Mouse (Mus musculus) CH12.LX (cell line): ENCODE measurements around the gene Zbtb8os. TPM values are rescaled to one million over a fixed set of nuclear protein-coding genes. Genes with fewer than 3 reads are reported as not detected.

Experiments used
- DNase-seq: peaks from one replicate; pipeline ENCODE4 v3.0.0-alpha.2; 2013; ENCODE audit errors: extremely low read depth
- H3K27ac ChIP-seq: 2 replicates; pipeline ENCODE4 v1.5.1; 2012; ENCODE audit warnings: low read depth, mild to moderate bottlenecking, control low read depth, moderate library complexity; ENCODE audit not compliant: insufficient read depth
- H3K27me3 ChIP-seq: replicated peaks from 2 replicates; pipeline ENCODE3; 2012; ENCODE audit warnings: inconsistent platforms
- H3K36me3 ChIP-seq, 2 experiments: replicated peaks in 1 of 2; 2 replicates each; pipeline versions ENCODE3 to v1.6.1; 2012; ENCODE audit warnings: inconsistent platforms in 1 of 2, low read length in 1 of 2, mild to moderate bottlenecking in 1 of 2, mixed read lengths in 1 of 2, moderate library complexity in 1 of 2; ENCODE audit not compliant: control insufficient read depth in 1 of 2, insufficient read depth in 1 of 2
- H3K4me1 ChIP-seq, 2 experiments: 2 replicates each; pipeline ENCODE4 v1.6.1; 2012; ENCODE audit warnings: inconsistent platforms in 1 of 2, moderate library complexity in 1 of 2; ENCODE audit not compliant: insufficient read depth in 2 of 2, control insufficient read depth in 1 of 2
- H3K4me2 ChIP-seq: 2 replicates; pipeline ENCODE4 v1.6.1; 2012; ENCODE audit warnings: low read depth, mild to moderate bottlenecking, control low read depth; ENCODE audit not compliant: poor library complexity, insufficient read depth, severe bottlenecking
- H3K4me3 ChIP-seq, 3 experiments: fragments of 150-350 bp in 1 of 3; sonication (generic) in 1 of 3; replicated peaks in 1 of 3; 2 replicates each; pipeline versions ENCODE3 to v1.5.1; 2011 to 2012; ENCODE audit warnings: low read depth in 2 of 3, low read length in 2 of 3, mild to moderate bottlenecking in 2 of 3, moderate library complexity in 2 of 3, control low read depth in 1 of 3, improper control_type of control experiment in 1 of 3, inconsistent platforms in 1 of 3, mixed read lengths in 1 of 3; ENCODE audit not compliant: poor library complexity in 1 of 3
- H3K79me2 ChIP-seq: replicated peaks from 2 replicates; pipeline ENCODE4 v1.6.1; 2012; ENCODE audit warnings: mild to moderate bottlenecking, moderate library complexity; ENCODE audit not compliant: control insufficient read depth, poor library complexity, insufficient read depth, severe bottlenecking; ENCODE audit errors: extremely low read depth
- H3K9ac ChIP-seq: 2 replicates; pipeline ENCODE4 v1.6.1; 2012; ENCODE audit warnings: low read depth, mild to moderate bottlenecking, control low read depth, moderate library complexity; ENCODE audit not compliant: insufficient read depth
- H3K9me3 ChIP-seq: replicated peaks from 2 replicates; pipeline ENCODE3; 2012; ENCODE audit warnings: low read length, inconsistent platforms, mixed read lengths
- BHLHE40 ChIP-seq: IDR thresholded peaks from 2 replicates; pipeline ENCODE4 v1.6.1; 2011; ENCODE audit warnings: mild to moderate bottlenecking, low read depth, low read length, improper control_type of control experiment
- CHD1 ChIP-seq: IDR thresholded peaks from 2 replicates; pipeline ENCODE4 v1.6.1; 2012; ENCODE audit warnings: low read depth, low read length, improper control_type of control experiment, inconsistent platforms
- CHD2 ChIP-seq: IDR thresholded peaks from 2 replicates; pipeline ENCODE4 v1.6.1; 2011; ENCODE audit warnings: low read length, improper control_type of control experiment
- E2F4 ChIP-seq: IDR thresholded peaks from 2 replicates; pipeline ENCODE4 v1.6.1; 2011; ENCODE audit warnings: low read depth, low read length, improper control_type of control experiment; ENCODE audit not compliant: insufficient replicate concordance
- ETS1 ChIP-seq: conservative IDR thresholded peaks from 2 replicates; pipeline ENCODE4 v1.6.1; 2012; ENCODE audit warnings: low read depth, mild to moderate bottlenecking, inconsistent platforms, low read length, improper control_type of control experiment, moderate library complexity
- JUND ChIP-seq: conservative IDR thresholded peaks from 2 replicates; pipeline ENCODE4 v1.6.1; 2011; ENCODE audit warnings: low read depth, low read length, improper control_type of control experiment
- KAT2A ChIP-seq: IDR thresholded peaks from 2 replicates; pipeline ENCODE4 v1.6.1; 2012; ENCODE audit warnings: low read length, improper control_type of control experiment, inconsistent platforms; ENCODE audit not compliant: insufficient replicate concordance
- MAX ChIP-seq: IDR thresholded peaks from 2 replicates; pipeline ENCODE4 v1.6.1; 2011; ENCODE audit warnings: low read length, improper control_type of control experiment
- MEF2A ChIP-seq: IDR thresholded peaks from 2 replicates; pipeline ENCODE4 v1.6.1; 2014; ENCODE audit warnings: low read depth, mild to moderate bottlenecking, inconsistent platforms, low read length, improper control_type of control experiment, borderline replicate concordance
- MXI1 ChIP-seq: IDR thresholded peaks from 2 replicates; pipeline ENCODE4 v1.6.1; 2011; ENCODE audit warnings: mild to moderate bottlenecking, low read depth, low read length, improper control_type of control experiment
- SIN3A ChIP-seq: IDR thresholded peaks from 2 replicates; pipeline ENCODE4 v1.6.1; 2012; ENCODE audit warnings: low read length, improper control_type of control experiment, inconsistent platforms
- TBP ChIP-seq: conservative IDR thresholded peaks from 2 replicates; pipeline ENCODE4 v1.6.1; 2011; ENCODE audit warnings: low read depth, low read length, improper control_type of control experiment
- USF1 ChIP-seq: IDR thresholded peaks from 2 replicates; pipeline ENCODE4 v1.6.1; 2014; ENCODE audit warnings: low read depth, mild to moderate bottlenecking, inconsistent platforms, low read length, improper control_type of control experiment
- ZC3H11A ChIP-seq: IDR thresholded peaks from 2 replicates; pipeline ENCODE4 v1.6.1; 2012; ENCODE audit warnings: low read depth, mild to moderate bottlenecking, inconsistent platforms, low read length, improper control_type of control experiment
- ZKSCAN1 ChIP-seq: IDR thresholded peaks from 2 replicates; pipeline ENCODE4 v1.6.1; 2012; ENCODE audit warnings: low read depth, inconsistent platforms, low read length, improper control_type of control experiment, borderline replicate concordance
- ZMIZ1 ChIP-seq: IDR thresholded peaks from 2 replicates; pipeline ENCODE4 v1.6.1; 2012; ENCODE audit warnings: low read depth, mild to moderate bottlenecking, inconsistent platforms, low read length, improper control_type of control experiment
- ZNF384 ChIP-seq: IDR thresholded peaks from 2 replicates; pipeline ENCODE4 v1.6.1; 2012; ENCODE audit warnings: low read depth, low read length, improper control_type of control experiment, inconsistent platforms
- dilution Hi-C: fragments of 300-500 bp; cut with MboI; formaldehyde crosslinking; loops from 2 replicates; pipeline ENCODE4 v1.14.3; 2020; ENCODE audit warnings: low sequenced_read_pairs; ENCODE audit not compliant: extremely low pct_unique_long_range_greater_than_20kb, extremely low pct_ligation_motif_present
- in situ Hi-C: fragments of 300-500 bp; cut with MboI; formaldehyde crosslinking; loops from 3 replicates; pipeline ENCODE4 v1.14.3; 2019; ENCODE audit warnings: low sequenced_read_pairs, low pct_ligation_motif_present, low pct_unique_long_range_greater_than_20kb, mixed read lengths
- polyA plus RNA-seq: library from polyadenylated mRNA; unstranded; fragments of >175 nt; gene quantifications from 2 replicates; pipeline ENCODE4 v1.2.1, GENCODE M21; 2012; ENCODE audit warnings: low read depth; ENCODE audit not compliant: insufficient read length
- total RNA-seq, 2 experiments: library from RNA; depleted of rRNA; stranded (reverse); fragments of 300-350 nt in 1 of 2; fragments of >200 nt in 1 of 2; gene quantifications; 2 replicates each; pipeline ENCODE4 v1.2.3; 2012 to 2014

The Zbtb8os gene
- total and polyA plus RNA-seq, 3 experiments, result 104 to 135 (median 134) TPM

- in situ Hi-C loops, result no loop called here
- H3K9me3 ChIP-seq, result no peaks in the 10 kb centered on the region
- dilution Hi-C loops, result no loop called here
- DNase-seq, result no peak
- TF ChIP-seq ZC3H11A (no peak), ETS1 (no peak), ZMIZ1 (no peak), TBP (no peak), KAT2A (no peak), MAX (no peak), ZNF384 (no peak), E2F4 (no peak), CHD2 (no peak)
- H3K27ac ChIP-seq, result no peak overlapping the region
- H3K27me3 ChIP-seq, result peaks cover 2% of the 10 kb centered on the region
- H3K9ac ChIP-seq, result no peak overlapping the region
- H3K79me2 ChIP-seq, result no peaks in the 10 kb centered on the region
- H3K4me2 ChIP-seq, result no peak overlapping the region
- no peak overlapping the region for H3K4me3 ChIP-seq
- peaks cover 0 to 6% of the 10 kb centered on the region in 2 experiments; a peak in 1 of 4 replicates for H3K4me1 ChIP-seq
- no peaks in the 10 kb centered on the region for H3K36me3 ChIP-seq
Observed at GRCm38 (mm10) chr4:129386989-129387388, 51.5 kb downstream of the Zbtb8os start.

- dilution Hi-C loops, result no loop called here
- Histone ChIP-seq H3K36me3 (no peaks in the 10 kb centered on the region), H3K27me3 (peaks cover 2% of the 10 kb centered on the region), H3K4me1 (peaks cover 0 to 6% of the 10 kb centered on the region in 2 experiments; a peak in 1 of 4 replicates), H3K4me2 (no peak overlapping the region), H3K4me3 (no peak overlapping the region), H3K9ac (no peak overlapping the region), H3K27ac (no peak overlapping the region), H3K79me2 (no peaks in the 10 kb centered on the region), H3K9me3 (no peaks in the 10 kb centered on the region)
- TF ChIP-seq ZKSCAN1 (no peak), MEF2A (no peak), KAT2A (no peak)
- in situ Hi-C loops, result no loop called here
- no peak for DNase-seq
Observed at GRCm38 (mm10) chr4:129388404-129388803, 52.9 kb downstream of the Zbtb8os start.

DNA sequence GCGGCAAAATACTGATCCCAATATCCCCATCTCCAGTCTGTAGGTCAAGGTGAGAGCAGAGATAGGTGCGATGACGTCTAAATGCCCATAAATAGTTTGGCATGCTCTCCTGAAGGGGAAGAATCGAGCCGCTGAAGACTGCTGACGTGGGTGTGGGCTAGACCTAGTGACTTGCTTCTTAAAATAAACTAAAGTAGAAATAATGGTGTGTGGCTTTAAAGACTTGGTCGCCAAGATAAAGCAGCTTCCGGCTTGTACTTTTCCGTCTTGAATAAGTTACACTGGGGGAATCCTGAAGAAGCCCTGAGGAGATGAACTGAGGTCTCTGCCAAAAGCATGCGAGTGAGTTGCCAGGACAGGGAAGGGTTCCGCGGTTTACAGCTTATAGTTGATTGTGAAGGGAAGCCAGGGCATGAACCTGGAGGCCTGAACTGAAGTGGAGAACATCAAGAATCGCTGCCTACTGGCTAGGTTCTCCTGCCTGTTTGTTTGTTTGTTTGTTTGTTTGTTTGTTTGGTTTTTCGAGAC is 54.8 kb downstream of the Zbtb8os start:
- Histone ChIP-seq H3K36me3 (no peaks in the 10 kb centered on the region), H3K79me2 (no peaks in the 10 kb centered on the region), H3K9ac (no peak overlapping the region)
- no peak for DNase-seq
- dilution Hi-C loops, result no loop called here
- TF ChIP-seq ETS1 (no peak), USF1 (no peak), CHD1 (no peak), BHLHE40 (no peak), MXI1 (no peak), SIN3A (no peak), ZMIZ1 (no peak), JUND (no peak)
- TF ChIP-seq, all 38 proteins: peak for 0
- in situ Hi-C loops, result no loop called here
- Histone ChIP-seq H3K4me2 (no peak overlapping the region), H3K27me3 (no peaks in the 10 kb centered on the region), H3K4me3 (no peak overlapping the region), H3K4me1 (peaks cover 0 to 6% of the 10 kb centered on the region in 2 experiments; a peak in 1 of 4 replicates), H3K27ac (no peak overlapping the region), H3K9me3 (no peaks in the 10 kb centered on the region)
